Mouse (Mus musculus) ES-E14 (cell line): ENCODE measurements at regions not wholly inside any gene's neighbourhood (a gene's known extent, or its start where the extent isn't known, plus 50 kb on each side); places are given as distances from the start of the nearest gene placed in this dataset.

ENCODE experiments used
- CHD2 ChIP-seq: IDR thresholded peaks from 2 replicates; pipeline ENCODE4 v1.6.1; 2014; ENCODE audit warnings: mild to moderate bottlenecking, low read depth, low read length, inconsistent platforms
- HCFC1 ChIP-seq: IDR thresholded peaks from 2 replicates; pipeline ENCODE4 v1.6.1; 2012; ENCODE audit warnings: low read length, inconsistent platforms, borderline replicate concordance; ENCODE audit not compliant: insufficient read depth
- MAFK ChIP-seq: IDR thresholded peaks from 2 replicates; pipeline ENCODE4 v1.6.1; 2014; ENCODE audit warnings: mild to moderate bottlenecking, low read depth, low read length, inconsistent platforms; ENCODE audit not compliant: insufficient read depth

DNA sequence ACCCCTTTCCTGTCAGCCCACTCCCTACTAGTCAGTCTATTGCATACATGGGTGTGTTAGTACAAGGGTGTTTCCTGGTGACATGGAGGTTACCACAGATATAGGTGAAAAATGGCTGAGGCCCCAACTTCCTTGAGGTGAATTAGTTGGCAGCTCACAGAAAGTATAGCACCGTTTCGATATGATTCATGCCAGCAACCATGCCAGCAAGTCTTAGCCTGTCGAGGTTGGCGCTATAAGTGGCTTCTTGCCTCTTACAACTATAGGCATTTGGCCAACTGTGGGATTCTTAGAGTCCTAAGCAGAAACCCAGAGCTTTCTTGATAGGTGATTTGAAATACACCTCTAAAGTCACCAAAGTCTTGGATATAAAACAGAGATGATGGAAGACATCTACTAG, 85.3 kb upstream of the Hs3st1 start:
- TF ChIP-seq HCFC1 = no peak
- no peak for TF ChIP-seq MAFK
- TF ChIP-seq CHD2 = no peak
